10 mouse cellular contexts compared by ENCODE assay signal in the genomic region with DNA sequence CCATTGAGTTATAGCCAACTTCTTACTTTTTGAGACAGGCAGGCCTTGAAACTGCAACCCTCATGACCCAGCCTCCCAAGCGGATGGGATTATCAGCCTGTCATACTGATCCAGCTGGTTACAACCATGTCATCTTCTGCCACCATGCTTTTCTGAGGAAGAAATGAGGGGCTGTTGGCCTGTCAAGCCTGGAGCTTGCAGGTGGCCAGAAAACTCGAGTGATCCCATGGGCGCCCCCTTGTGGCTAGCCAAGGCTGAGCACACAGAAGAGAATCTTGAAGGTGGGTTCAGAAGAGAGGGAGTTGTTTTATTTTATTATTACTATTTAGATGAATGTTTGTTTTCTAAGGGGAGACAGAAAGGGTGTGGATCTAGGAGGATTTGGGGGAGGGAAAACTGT. TPM values are rescaled to one million over a fixed set of nuclear protein-coding genes. Genes with fewer than 3 reads are reported as not detected.
DNase-seq lines count a peak whose midpoint lies in the region; ATAC-seq and TF ChIP-seq lines count a peak whose summit lies in the region.
"Had no signal": no experiment of that assay in that cellular context is flagged by ENCODE, and none has a peak within 500 bp of the region (broad histone marks: within the 10 kb centered on the region; RNA-seq: fewer than 3 reads in every experiment).

No protein-coding gene starts in this region.

- no peak overlapping the region for H3K27ac ChIP-seq in intestine, postnatal 0 days (ENCODE audit: low read depth, low read length)
- no peak overlapping the region for H3K27ac ChIP-seq in intestine, embryonic 16.5 days (ENCODE audit: low read length)
- no peak overlapping the region for H3K27ac ChIP-seq in thymus, adult 2 months (ENCODE audit: control insufficient read depth, insufficient read depth, low read length)
- no peak overlapping the region for H3K27ac ChIP-seq in cortical plate, adult 2 months (ENCODE audit: insufficient read depth, low read length)
- H3K27ac ChIP-seq in liver, postnatal 0 days (ENCODE audit: low read depth) = no peak overlapping the region
- no peak overlapping the region for H3K27ac ChIP-seq in stomach, postnatal 0 days (replicated peaks)
- no peak overlapping the region for H3K27ac ChIP-seq in heart, embryonic 10.5 days
- H3K27ac ChIP-seq: embryonic facial prominence, embryonic 13.5 days; neural tube, embryonic 13.5 days had no signal

- no peak overlapping the region for H3K4me3 ChIP-seq in intestine, postnatal 0 days (ENCODE audit: low read depth, low read length)
- H3K4me3 ChIP-seq in intestine, embryonic 16.5 days (ENCODE audit: low read length) = no peak overlapping the region
- no peak overlapping the region for H3K4me3 ChIP-seq in thymus, adult 2 months (ENCODE audit: control insufficient read depth, insufficient read depth, low read length)
- H3K4me3 ChIP-seq in cortical plate, adult 2 months (ENCODE audit: insufficient read depth, low read length) = no peak overlapping the region
- no peak overlapping the region for H3K4me3 ChIP-seq in liver, postnatal 0 days (ENCODE audit: low read depth, low read length)
- H3K4me3 ChIP-seq in stomach, postnatal 0 days (ENCODE audit: low read depth, low read length) = no peak overlapping the region
- no peak overlapping the region for H3K4me3 ChIP-seq in heart, embryonic 10.5 days
- H3K4me3 ChIP-seq: embryonic facial prominence, embryonic 13.5 days; neural tube, embryonic 13.5 days had no signal

- peak; percentile 50 for DNase-seq in thymus, adult 2 months
- no peak for DNase-seq in thymus, adult 18-20 months
- peak; percentile 69 for DNase-seq in liver, postnatal 0 days
- DNase-seq in stomach, postnatal 0 days (ENCODE audit: low spot score) = peak; percentile 65
- no peak for DNase-seq in heart, embryonic 10.5 days (ENCODE audit: low spot score)

- H3K9ac ChIP-seq in intestine, postnatal 0 days (ENCODE audit: low read depth, low read length) = no peak overlapping the region
- H3K9ac ChIP-seq in intestine, embryonic 16.5 days (ENCODE audit: low read depth, low read length) = no peak overlapping the region
- no peak overlapping the region for H3K9ac ChIP-seq in liver, postnatal 0 days (replicated peaks)
- no peak overlapping the region for H3K9ac ChIP-seq in stomach, postnatal 0 days (ENCODE audit: low read length)
- H3K9ac ChIP-seq: embryonic facial prominence, embryonic 13.5 days; neural tube, embryonic 13.5 days had no signal

- no peaks in the 10 kb centered on the region for H3K9me3 ChIP-seq in intestine, postnatal 0 days (ENCODE audit: control insufficient read depth)
- no peaks in the 10 kb centered on the region for H3K9me3 ChIP-seq in intestine, embryonic 16.5 days (ENCODE audit: control insufficient read depth, low read length)
- no peaks in the 10 kb centered on the region for H3K9me3 ChIP-seq in liver, postnatal 0 days (ENCODE audit: low read length)
- no peaks in the 10 kb centered on the region for H3K9me3 ChIP-seq in stomach, postnatal 0 days (ENCODE audit: control insufficient read depth, low read length)
- H3K9me3 ChIP-seq in heart, embryonic 10.5 days = no peaks in the 10 kb centered on the region
- H3K9me3 ChIP-seq: embryonic facial prominence, embryonic 13.5 days had no signal

- no peaks in the 10 kb centered on the region for H3K36me3 ChIP-seq in intestine, postnatal 0 days (ENCODE audit: control insufficient read depth, insufficient read depth)
- no peaks in the 10 kb centered on the region for H3K36me3 ChIP-seq in intestine, embryonic 16.5 days (ENCODE audit: control insufficient read depth, insufficient read depth, low read length)
- no peaks in the 10 kb centered on the region for H3K36me3 ChIP-seq in thymus, adult 2 months (ENCODE audit: control insufficient read depth, insufficient read depth, low read length)
- H3K36me3 ChIP-seq in liver, postnatal 0 days (replicated peaks; ENCODE audit: insufficient read depth, low read length) = no peaks in the 10 kb centered on the region
- H3K36me3 ChIP-seq in stomach, postnatal 0 days (ENCODE audit: control insufficient read depth, insufficient read depth, low read length) = no peaks in the 10 kb centered on the region
- no peaks in the 10 kb centered on the region for H3K36me3 ChIP-seq in heart, embryonic 10.5 days
- H3K36me3 ChIP-seq: embryonic facial prominence, embryonic 13.5 days; neural tube, embryonic 13.5 days had no signal

- H3K4me1 ChIP-seq in intestine, postnatal 0 days (replicated peaks; ENCODE audit: control insufficient read depth, insufficient read depth, low read length) = no peaks in the 10 kb centered on the region
- no peaks in the 10 kb centered on the region for H3K4me1 ChIP-seq in intestine, embryonic 16.5 days (ENCODE audit: control insufficient read depth, insufficient read depth, low read length)
- H3K4me1 ChIP-seq in thymus, adult 2 months (replicated peaks; ENCODE audit: control insufficient read depth, insufficient read depth, low read length) = no peaks in the 10 kb centered on the region
- no peaks in the 10 kb centered on the region for H3K4me1 ChIP-seq in cortical plate, adult 2 months (ENCODE audit: control insufficient read depth, insufficient read depth, low read length)
- H3K4me1 ChIP-seq in liver, postnatal 0 days (ENCODE audit: insufficient read depth) = 0 out of 2 replicates have a peak, but pooled peaks cover 2% of the 10 kb centered on the region
- H3K4me1 ChIP-seq in stomach, postnatal 0 days (replicated peaks; ENCODE audit: control insufficient read depth, insufficient read depth) = no peaks in the 10 kb centered on the region
- H3K4me1 ChIP-seq in heart, embryonic 10.5 days = peaks cover 12% of the 10 kb centered on the region; the same call in 1 of the 2 replicates
- H3K4me1 ChIP-seq: embryonic facial prominence, embryonic 13.5 days; neural tube, embryonic 13.5 days had no signal

- TF ChIP-seq EP300 in liver, postnatal 0 days (IDR thresholded peaks at IDR 0.05; ENCODE audit: low read depth) = no peak
- TF ChIP-seq EP300 in stomach, postnatal 0 days (optimal IDR thresholded peaks at IDR 0.05) = no peak

- H3K4me2 ChIP-seq in intestine, postnatal 0 days (replicated peaks; ENCODE audit: low read depth) = no peak overlapping the region
- H3K4me2 ChIP-seq in intestine, embryonic 16.5 days (ENCODE audit: low read depth, low read length) = no peak overlapping the region
- no peak overlapping the region for H3K4me2 ChIP-seq in liver, postnatal 0 days (ENCODE audit: low read depth, low read length)
- H3K4me2 ChIP-seq in stomach, postnatal 0 days (replicated peaks; ENCODE audit: low read depth) = no peak overlapping the region
- H3K4me2 ChIP-seq: embryonic facial prominence, embryonic 13.5 days; neural tube, embryonic 13.5 days had no signal

- WGBS in intestine, postnatal 0 days = 23% methylated on average over 3 of the region's 3 CpGs
- 24% methylated on average over 3 of the region's 3 CpGs for WGBS in intestine, embryonic 16.5 days
- WGBS in thymus, adult 2 months = 32% methylated on average over 3 of the region's 3 CpGs
- WGBS in liver, postnatal 0 days (ENCODE audit: insufficient replicate concordance) = 30% methylated on average over 3 of the region's 3 CpGs
- WGBS in stomach, postnatal 0 days = 26% methylated on average over 3 of the region's 3 CpGs
- WGBS in heart, embryonic 10.5 days = 20% methylated on average over 3 of the region's 3 CpGs

- ATAC-seq in intestine, postnatal 0 days = no peak
- no peak for ATAC-seq in intestine, embryonic 16.5 days
- no peak for ATAC-seq in liver, postnatal 0 days
- no peak for ATAC-seq in stomach, postnatal 0 days (ENCODE audit: low FRiP score, low TSS enrichment)

- peak; percentile 73 for TF ChIP-seq CTCF in intestine, postnatal 0 days (IDR thresholded peaks at IDR 0.05; ENCODE audit: low read depth)
- TF ChIP-seq CTCF in thymus, adult 2 months (IDR thresholded peaks at IDR 0.05; ENCODE audit: borderline replicate concordance, control insufficient read depth, extremely low read depth, insufficient read depth, low read length, poor library complexity) = peak; percentile 75; the same call in 1 of the 2 replicates
- peak; percentile 50 for TF ChIP-seq CTCF in cortical plate, adult 2 months (IDR thresholded peaks at IDR 0.05; ENCODE audit: extremely low read depth, insufficient read depth, low read length)
- peak; percentile 68 for TF ChIP-seq CTCF in liver, postnatal 0 days (IDR thresholded peaks at IDR 0.05; ENCODE audit: low read depth)
- peak; percentile 74 for TF ChIP-seq CTCF in stomach, postnatal 0 days (IDR thresholded peaks at IDR 0.05; ENCODE audit: low read depth)

- TF ChIP-seq POLR2A in thymus, adult 2 months (IDR thresholded peaks at IDR 0.05; ENCODE audit: control insufficient read depth, extremely low read depth, insufficient read depth, low read length, poor library complexity) = no peak
- no peak for TF ChIP-seq POLR2A in cortical plate, adult 2 months (IDR thresholded peaks at IDR 0.05; ENCODE audit: extremely low read depth, insufficient read depth, low read length)

- no peaks in the 10 kb centered on the region for H3K27me3 ChIP-seq in intestine, postnatal 0 days (replicated peaks; ENCODE audit: control insufficient read depth, insufficient read depth, low read length)
- H3K27me3 ChIP-seq in intestine, embryonic 16.5 days (replicated peaks; ENCODE audit: control insufficient read depth, insufficient read depth, low read length) = no peaks in the 10 kb centered on the region
- no peaks in the 10 kb centered on the region for H3K27me3 ChIP-seq in thymus, adult 2 months (ENCODE audit: control insufficient read depth, insufficient read depth, low read length)
- no peaks in the 10 kb centered on the region for H3K27me3 ChIP-seq in liver, postnatal 0 days (ENCODE audit: insufficient read depth, low read length)
- H3K27me3 ChIP-seq in stomach, postnatal 0 days (ENCODE audit: control insufficient read depth, insufficient read depth, low read length) = no peaks in the 10 kb centered on the region
- H3K27me3 ChIP-seq in heart, embryonic 10.5 days (ENCODE audit: insufficient read depth, poor library complexity, severe bottlenecking) = peaks cover 10% of the 10 kb centered on the region; the same call in 1 of the 2 replicates
- H3K27me3 ChIP-seq: embryonic facial prominence, embryonic 13.5 days had no signal

RNA-seq across cellular contexts. Expression of gene Fam181a, which starts 4.1 kb away (rescaled TPM):
- polyA plus RNA-seq in intestine, postnatal 0 days (2015; fragmentation: Nextera tagmentation; extraction: Ambion mirVana) = not detected in 2 replicates
- polyA plus RNA-seq in intestine, embryonic 16.5 days (2015; fragmentation: Nextera tagmentation; extraction: Ambion mirVana) = not detected in 2 replicates
- not detected in 2 replicates for polyA plus RNA-seq in thymus, adult 2 months (2012; rRNA removed)
- polyA plus RNA-seq in cortical plate, adult 2 months (2012; rRNA removed) = 3.6 and 4.2 TPM in 2 replicates
- not detected in 2 replicates for polyA plus RNA-seq in liver, postnatal 0 days (2015; fragmentation: Nextera tagmentation; extraction: Ambion mirVana)
- polyA plus RNA-seq in stomach, postnatal 0 days (2015; fragmentation: Nextera tagmentation; extraction: Ambion mirVana) = not detected in 2 replicates
- not detected in 2 replicates for polyA plus RNA-seq in heart, embryonic 10.5 days (2016; fragmentation: Nextera tagmentation; extraction: Ambion mirVana)

RNA-seq across cellular contexts. Expression of gene Asb2, which starts 49.1 kb away (rescaled TPM):
- polyA plus RNA-seq in intestine, postnatal 0 days (2015; fragmentation: Nextera tagmentation; extraction: Ambion mirVana) = 15.1 and 18.5 TPM in 2 replicates
- 22.5 and 23.6 TPM in 2 replicates for polyA plus RNA-seq in intestine, embryonic 16.5 days (2015; fragmentation: Nextera tagmentation; extraction: Ambion mirVana)
- 31.8 and 64.7 TPM in 2 replicates for polyA plus RNA-seq in thymus, adult 2 months (2012; rRNA removed)
- polyA plus RNA-seq in cortical plate, adult 2 months (2012; rRNA removed) = 3.2 and 4.1 TPM in 2 replicates
- 5.7 and 5.9 TPM in 2 replicates for polyA plus RNA-seq in liver, postnatal 0 days (2015; fragmentation: Nextera tagmentation; extraction: Ambion mirVana)
- 17.4 and 20.2 TPM in 2 replicates for polyA plus RNA-seq in stomach, postnatal 0 days (2015; fragmentation: Nextera tagmentation; extraction: Ambion mirVana)
- 152 and 312 TPM in 2 replicates for polyA plus RNA-seq in heart, embryonic 10.5 days (2016; fragmentation: Nextera tagmentation; extraction: Ambion mirVana)

Comparison
In these comparisons a context has a peak if more than half of its experiments do, and no peak if none do; other contexts are left out.
1. DNase-seq: peak in thymus, adult 2 months (single experiment), liver, postnatal 0 days (single experiment) and stomach, postnatal 0 days (single experiment); none in thymus, adult 18-20 months (0 of 2) and heart, embryonic 10.5 days (single experiment).
2. Peak in every context shown above with its lines, with median percentiles within 50 percentile points of each other: CTCF ChIP-seq.